Mouse (Mus musculus): Measurements from ENCODE around the gene Rspo1. TPM values are rescaled to one million over a fixed set of nuclear protein-coding genes. Genes with fewer than 3 reads are reported as not detected.
A peak's percentile ranks its signal among the peaks of the same experiment; 100 is the strongest.

Gene Rspo1
- total and polyA plus RNA-seq, 3 experiments: 0.25 to 0.50 (median 0.31) TPM

DNA sequence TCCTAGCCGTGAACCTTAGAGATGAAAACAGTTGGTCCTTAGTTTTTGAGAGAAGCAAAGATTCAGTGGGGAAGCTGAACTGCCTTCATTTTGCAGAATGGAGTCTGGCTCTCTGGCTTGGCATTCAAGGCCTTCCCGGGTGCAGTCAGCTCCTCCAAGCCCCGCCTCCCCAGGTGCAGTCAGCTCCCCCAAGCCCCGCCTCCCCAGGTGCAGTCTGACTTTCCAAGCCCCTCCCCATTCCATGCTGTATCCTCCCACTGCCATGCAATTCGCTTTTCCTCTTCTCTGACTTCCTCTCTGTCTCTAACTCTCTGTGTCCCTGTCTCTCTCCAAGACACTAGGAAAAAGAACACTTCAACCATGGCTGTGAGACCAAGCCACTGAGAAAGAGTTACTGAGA lies 8.0 kb upstream of the Rspo1 start:
- dilution Hi-C loops (cut with MboI; ENCODE audit: extremely low pct_ligation_motif_present, extremely low pct_unique_long_range_greater_than_20kb, low sequenced_read_pairs): no loop called here
- Histone ChIP-seq H3K4me2 (ENCODE audit: insufficient read depth, low read depth, poor library complexity, severe bottlenecking) (no peak overlapping the region), H3K36me3 (replicated peaks in 1 of 2; ENCODE audit: control insufficient read depth in 1 of 2, insufficient read depth in 1 of 2, low read length in 1 of 2) (no peaks in the 10 kb centered on the region), H3K4me3 (replicated peaks in 1 of 3; ENCODE audit: low read depth in 2 of 3, low read length in 2 of 3, poor library complexity in 1 of 3) (no peak overlapping the region), H3K9me3 (replicated peaks; ENCODE audit: low read length) (no peaks in the 10 kb centered on the region), H3K27ac (ENCODE audit: insufficient read depth, low read depth) (no peak overlapping the region), H3K4me1 (ENCODE audit: control insufficient read depth in 1 of 2, insufficient read depth in 2 of 2) (no peaks in the 10 kb centered on the region), H3K27me3 (replicated peaks) (peaks cover 53% of the 10 kb centered on the region), H3K79me2 (replicated peaks; ENCODE audit: control insufficient read depth, extremely low read depth, insufficient read depth, poor library complexity, severe bottlenecking) (no peaks in the 10 kb centered on the region), H3K9ac (ENCODE audit: insufficient read depth, low read depth) (no peak overlapping the region)
- no peak for DNase-seq (ENCODE audit: extremely low read depth)
- in situ Hi-C loops (cut with MboI; ENCODE audit: low pct_ligation_motif_present, low pct_unique_long_range_greater_than_20kb, low sequenced_read_pairs): no loop called here
- TF ChIP-seq USF2 (conservative IDR thresholded peaks at IDR 0.05; ENCODE audit: low read depth, low read length) (no peak), ZNF384 (IDR thresholded peaks at IDR 0.05; ENCODE audit: low read depth, low read length) (no peak), PAX5 (IDR thresholded peaks at IDR 0.05; ENCODE audit: low read length) (no peak), IRF4 (IDR thresholded peaks at IDR 0.05; ENCODE audit: low read depth, low read length) (no peak), RCOR1 (conservative IDR thresholded peaks at IDR 0.05; ENCODE audit: low read depth, low read length) (no peak)

DNA sequence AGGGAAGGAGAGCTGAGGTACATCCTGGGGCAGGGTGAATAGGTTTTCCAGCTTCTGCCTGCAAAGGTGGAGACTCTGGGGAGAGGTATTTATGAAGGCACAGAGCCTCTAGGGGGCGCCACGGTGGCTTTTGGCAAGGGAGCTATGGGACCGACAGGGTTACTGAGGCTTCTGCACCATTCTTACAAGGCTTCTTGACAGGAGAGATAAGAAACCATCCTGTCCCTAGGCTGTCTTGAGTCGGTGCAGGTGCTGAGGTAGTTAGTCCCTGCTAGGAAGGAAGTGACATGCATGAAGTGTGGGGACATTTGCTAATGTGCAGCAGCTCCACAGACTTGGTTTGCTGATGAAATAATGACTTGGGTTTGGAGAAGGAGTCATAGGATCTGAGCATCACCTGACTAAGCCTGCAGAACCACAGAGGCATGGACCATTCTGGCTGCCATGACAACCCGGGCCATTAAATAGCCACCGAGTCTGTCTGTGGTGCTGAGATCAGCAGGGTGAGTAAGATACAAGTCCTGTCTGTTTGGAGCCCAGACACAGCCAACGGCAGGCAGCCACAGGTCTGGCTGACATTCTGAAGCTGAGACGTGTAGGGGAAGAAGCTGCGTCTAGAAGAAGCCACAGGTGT lies 2.2 kb upstream of the Rspo1 start:
- Histone ChIP-seq H3K4me1 (ENCODE audit: control insufficient read depth in 1 of 2, insufficient read depth in 2 of 2) (peaks cover 9 to 19% of the 10 kb centered on the region in 2 experiments), H3K9ac (ENCODE audit: insufficient read depth, low read depth) (no peak overlapping the region), H3K9me3 (replicated peaks; ENCODE audit: low read length) (peaks cover 2% of the 10 kb centered on the region), H3K36me3 (replicated peaks in 1 of 2; ENCODE audit: control insufficient read depth in 1 of 2, insufficient read depth in 1 of 2, low read length in 1 of 2) (no peaks in the 10 kb centered on the region), H3K4me2 (ENCODE audit: insufficient read depth, low read depth, poor library complexity, severe bottlenecking) (no peak overlapping the region), H3K27ac (ENCODE audit: insufficient read depth, low read depth) (no peak overlapping the region), H3K79me2 (replicated peaks; ENCODE audit: control insufficient read depth, extremely low read depth, insufficient read depth, poor library complexity, severe bottlenecking) (no peaks in the 10 kb centered on the region), H3K27me3 (replicated peaks) (peaks cover 57% of the 10 kb centered on the region), H3K4me3 (replicated peaks in 1 of 3; ENCODE audit: low read depth in 2 of 3, low read length in 2 of 3, poor library complexity in 1 of 3) (no peak overlapping the region)
- TF ChIP-seq SMC3 (IDR thresholded peaks at IDR 0.05; ENCODE audit: low read depth, low read length) (peak; percentile 39), RAD21 (IDR thresholded peaks at IDR 0.05; ENCODE audit: low read depth, low read length) (peak; percentile 45), MXI1 (IDR thresholded peaks at IDR 0.05; ENCODE audit: low read depth, low read length) (no peak), CTCF (conservative IDR thresholded peaks at IDR 0.05 in 1 of 2, IDR thresholded peaks at IDR 0.05 in 1 of 2; ENCODE audit: low read depth in 2 of 2, low read length in 2 of 2) (peak; percentile 31 to 67; a peak in 3 of 4 replicates), ZKSCAN1 (IDR thresholded peaks at IDR 0.05; ENCODE audit: borderline replicate concordance, low read depth, low read length) (no peak)
- DNase-seq (ENCODE audit: extremely low read depth): peak; percentile 62
- in situ Hi-C loops (cut with MboI; ENCODE audit: low pct_ligation_motif_present, low pct_unique_long_range_greater_than_20kb, low sequenced_read_pairs) (no loop called here), dilution Hi-C loops (cut with MboI; ENCODE audit: extremely low pct_ligation_motif_present, extremely low pct_unique_long_range_greater_than_20kb, low sequenced_read_pairs) (no loop called here)

DNA sequence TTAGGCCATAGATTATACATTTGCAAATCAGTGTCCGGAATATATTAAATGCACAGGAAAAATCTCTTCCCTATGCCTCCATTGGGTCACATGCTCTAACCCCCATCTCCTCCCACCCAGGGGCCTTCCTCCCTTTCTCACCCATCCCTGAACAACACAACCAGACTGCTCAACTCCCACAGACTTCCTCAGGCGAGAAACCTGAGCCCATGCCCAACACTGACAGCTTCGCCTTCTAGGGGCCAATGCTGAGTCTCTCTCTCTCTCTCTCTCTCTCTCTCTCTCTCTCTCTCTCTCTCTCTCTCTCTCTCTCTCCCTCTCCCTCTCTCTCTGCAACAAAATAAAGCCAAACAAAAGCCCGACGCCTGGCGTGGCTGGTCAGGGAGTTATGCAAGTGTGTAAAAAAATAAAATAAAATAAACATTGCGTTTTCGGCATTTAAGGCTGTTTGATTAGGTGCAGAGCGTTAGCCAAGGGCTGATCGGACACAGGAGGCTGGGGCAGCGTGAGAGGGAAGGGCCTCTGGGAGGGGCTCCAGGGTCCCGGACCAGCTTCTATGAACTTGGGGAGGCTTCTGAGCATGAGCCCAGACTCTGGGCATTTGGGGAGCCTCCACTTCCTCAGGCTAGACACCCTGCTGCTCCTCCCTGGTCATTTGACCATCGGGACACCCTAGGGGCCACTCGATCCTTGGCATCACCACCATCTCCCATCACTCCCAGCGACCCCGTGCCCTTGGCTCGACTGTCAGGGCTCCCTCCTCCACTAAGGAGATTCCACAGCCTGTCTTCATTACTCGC lies 1.2 kb upstream of the Rspo1 start:
- Histone ChIP-seq H3K79me2 (replicated peaks; ENCODE audit: control insufficient read depth, extremely low read depth, insufficient read depth, poor library complexity, severe bottlenecking) (no peaks in the 10 kb centered on the region), H3K4me3 (replicated peaks in 1 of 3; ENCODE audit: low read depth in 2 of 3, low read length in 2 of 3, poor library complexity in 1 of 3) (no peak overlapping the region), H3K27ac (ENCODE audit: insufficient read depth, low read depth) (no peak overlapping the region), H3K4me2 (ENCODE audit: insufficient read depth, low read depth, poor library complexity, severe bottlenecking) (no peak overlapping the region), H3K36me3 (replicated peaks in 1 of 2; ENCODE audit: control insufficient read depth in 1 of 2, insufficient read depth in 1 of 2, low read length in 1 of 2) (no peaks in the 10 kb centered on the region), H3K9ac (ENCODE audit: insufficient read depth, low read depth) (no peak overlapping the region), H3K4me1 (ENCODE audit: control insufficient read depth in 1 of 2, insufficient read depth in 2 of 2) (peaks cover 18 to 30% of the 10 kb centered on the region in 2 experiments), H3K27me3 (replicated peaks) (peaks cover 49% of the 10 kb centered on the region), H3K9me3 (replicated peaks; ENCODE audit: low read length) (peaks cover 2% of the 10 kb centered on the region)
- dilution Hi-C loops (cut with MboI; ENCODE audit: extremely low pct_ligation_motif_present, extremely low pct_unique_long_range_greater_than_20kb, low sequenced_read_pairs): no loop called here
- no peak for DNase-seq (ENCODE audit: extremely low read depth)
- TF ChIP-seq CHD2 (IDR thresholded peaks at IDR 0.05; ENCODE audit: low read length) (no peak), ZMIZ1 (IDR thresholded peaks at IDR 0.05; ENCODE audit: low read depth, low read length) (no peak), RCOR1 (conservative IDR thresholded peaks at IDR 0.05; ENCODE audit: low read depth, low read length) (no peak), ZKSCAN1 (IDR thresholded peaks at IDR 0.05; ENCODE audit: borderline replicate concordance, low read depth, low read length) (no peak), PAX5 (IDR thresholded peaks at IDR 0.05; ENCODE audit: low read length) (no peak), JUN (IDR thresholded peaks at IDR 0.05; ENCODE audit: insufficient read depth, low read depth, low read length) (no peak)
- in situ Hi-C loops (cut with MboI; ENCODE audit: low pct_ligation_motif_present, low pct_unique_long_range_greater_than_20kb, low sequenced_read_pairs): no loop called here

Data from CH12.LX (cell line).